Mouse (Mus musculus) c-Kit-positive CD71-positive TER-119-negative erythroid progenitor cells, embryonic 14.5 days (primary cell): ENCODE data around the gene Lrp4.
A peak's percentile ranks its signal among the peaks of the same experiment; 100 is the strongest.

Experiments used
- DNase-seq: peaks from one replicate; pipeline ENCODE4 v3.0.0-alpha.2; 2013; ENCODE audit warnings: low read depth

The Lrp4 gene

GRCm38 (mm10) chr2:91457259-91457655, at the start of gene Lrp4:
TSS of gene Lrp4 (plus strand) at chr2:91457511.
- DNase-seq = no peak

DNA sequence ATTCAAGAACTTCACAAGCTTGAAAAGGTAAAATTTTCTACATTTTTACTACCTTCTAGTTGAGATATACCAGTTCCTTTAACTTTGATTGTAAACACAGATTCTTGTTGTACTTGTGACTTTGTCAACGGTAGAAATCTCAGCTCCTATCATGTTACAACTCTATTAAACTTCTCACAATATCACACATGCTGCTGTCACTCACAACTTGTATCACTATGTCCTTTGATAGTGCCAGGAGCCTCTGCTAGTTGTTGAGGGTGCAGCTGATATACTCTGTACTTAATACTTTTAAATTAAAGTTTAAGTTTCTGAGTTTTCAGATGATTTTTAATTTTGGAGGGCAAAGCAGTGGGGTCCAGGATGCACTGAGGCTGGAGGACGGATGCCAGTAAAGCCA, 49.3 kb upstream of the Lrp4 start:
- DNase-seq = no peak

- no peak for DNase-seq
These were observed 45.8 kb upstream of the Lrp4 start for GRCm38 (mm10) chr2:91411473-91411872.

DNA sequence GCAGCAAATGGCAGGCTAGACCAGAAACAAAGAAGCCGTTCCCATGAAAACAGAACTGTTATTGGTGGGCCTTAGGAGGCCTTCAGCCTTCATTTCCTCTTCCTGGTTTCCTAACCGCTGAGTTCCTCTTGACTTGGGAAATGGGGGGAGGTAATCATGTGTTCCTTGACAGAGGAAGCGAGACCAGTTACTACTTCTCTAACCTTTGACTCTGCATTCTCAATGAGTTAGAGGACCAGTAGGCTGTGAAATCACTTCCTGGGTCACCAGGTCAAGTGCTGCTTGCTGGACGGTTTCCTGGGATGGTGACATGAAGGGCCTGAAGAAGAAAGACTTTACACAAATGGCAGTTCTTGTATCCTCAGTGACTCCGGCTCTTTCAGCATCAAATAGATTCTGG, 45.0 kb upstream of the Lrp4 start:
- DNase-seq = no peak

GRCm38 (mm10) chr2:91413811-91414210, 43.5 kb upstream of the Lrp4 start:
- no peak for DNase-seq

- DNase-seq = no peak
These were observed 35.7 kb upstream of the Lrp4 start for GRCm38 (mm10) chr2:91421641-91422040.

DNA sequence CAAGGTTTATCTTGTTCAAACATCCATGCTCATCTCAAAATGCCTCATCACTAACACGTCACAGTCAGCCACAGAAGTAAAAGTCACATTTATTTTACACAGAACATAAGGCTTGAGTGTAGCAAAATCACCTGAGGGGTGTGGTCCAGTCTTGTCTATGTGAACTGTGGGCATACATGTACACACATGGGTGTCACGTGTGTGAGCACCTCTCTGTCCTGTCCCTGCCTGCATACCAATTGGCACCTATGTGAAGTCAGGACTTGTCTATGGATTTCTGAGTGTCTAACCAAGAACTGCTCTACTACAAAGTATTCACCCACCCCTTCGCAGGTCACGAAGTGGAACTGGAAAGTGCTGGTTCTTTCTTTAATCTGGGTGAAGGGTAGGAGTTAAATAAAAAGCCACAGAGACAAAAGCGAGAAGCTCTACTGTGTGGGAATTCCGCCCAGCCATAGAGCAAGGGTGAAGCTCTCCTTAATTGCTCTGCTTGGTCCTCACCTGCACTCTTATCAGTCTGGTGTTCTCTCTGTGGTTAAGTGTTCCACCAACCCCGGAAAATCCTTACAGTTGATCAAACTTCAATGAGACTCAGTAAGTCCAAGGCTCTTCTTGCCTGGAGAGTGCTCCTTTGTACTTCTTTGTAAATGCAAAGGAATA, 33.1 kb upstream of the Lrp4 start:
- no peak for DNase-seq

DNA sequence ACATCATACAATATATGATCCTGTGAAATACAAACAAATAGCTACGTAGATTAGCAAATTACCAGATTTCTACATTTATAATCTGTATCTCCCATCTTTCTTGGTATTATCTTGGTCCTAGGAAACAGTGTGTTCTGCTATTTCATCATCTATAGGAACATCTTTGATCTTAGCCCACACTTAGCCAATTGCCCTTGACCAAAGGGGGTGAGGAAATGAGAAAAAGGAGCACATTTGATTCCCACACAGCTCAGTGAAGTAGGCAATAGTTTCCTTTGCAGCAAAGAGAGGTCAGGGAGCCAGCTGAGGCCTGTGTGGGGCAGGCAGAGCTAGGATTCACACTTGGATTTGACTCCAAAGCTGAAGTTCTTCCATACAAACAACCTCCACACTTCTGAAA, 31.0 kb upstream of the Lrp4 start:
- DNase-seq = no peak

DNA sequence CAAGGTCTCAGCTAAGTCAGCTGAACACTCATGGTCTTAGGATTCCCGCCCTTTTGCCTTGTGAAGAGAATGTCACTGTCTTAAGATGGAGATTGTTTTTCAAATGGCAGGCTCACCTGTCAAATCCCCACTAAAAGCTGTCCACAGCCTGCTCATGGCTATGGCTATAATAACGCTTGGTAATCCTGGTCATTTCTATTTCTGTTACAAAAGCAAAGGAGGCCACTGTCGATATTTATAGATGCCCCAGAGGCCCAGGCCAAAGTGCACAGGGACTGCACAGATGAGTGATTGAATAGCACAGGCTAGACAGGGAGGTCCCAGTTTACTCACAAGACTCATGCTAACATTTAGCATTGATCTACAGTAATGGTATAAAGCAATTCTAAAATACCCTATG, 28.2 kb upstream of the Lrp4 start:
- no peak for DNase-seq

GRCm38 (mm10) chr2:91429915-91430599, 27.3 kb upstream of the Lrp4 start:
- no peak for DNase-seq

- no peak for DNase-seq
These were observed 26.8 kb upstream of the Lrp4 start for GRCm38 (mm10) chr2:91430600-91430919.

DNA sequence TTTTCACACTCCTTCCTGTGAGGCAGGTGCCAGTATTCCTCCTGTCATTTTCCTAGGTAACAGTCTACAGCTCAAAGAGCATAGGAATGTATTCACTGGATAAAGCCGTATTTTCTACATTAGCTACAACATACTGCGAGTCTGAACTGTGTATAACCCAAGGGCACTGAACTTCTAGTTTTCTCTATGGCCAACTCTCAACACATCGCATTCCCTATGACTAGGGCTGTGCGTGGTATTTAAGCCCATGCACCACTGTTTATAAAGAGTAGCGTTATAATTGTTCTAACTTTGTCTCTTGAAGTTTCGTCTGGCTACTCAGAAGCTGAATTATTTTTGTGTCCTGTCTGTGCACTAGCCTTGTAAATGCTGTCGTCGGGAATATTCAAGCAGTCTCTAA, 20.6 kb upstream of the Lrp4 start:
- no peak for DNase-seq

DNA sequence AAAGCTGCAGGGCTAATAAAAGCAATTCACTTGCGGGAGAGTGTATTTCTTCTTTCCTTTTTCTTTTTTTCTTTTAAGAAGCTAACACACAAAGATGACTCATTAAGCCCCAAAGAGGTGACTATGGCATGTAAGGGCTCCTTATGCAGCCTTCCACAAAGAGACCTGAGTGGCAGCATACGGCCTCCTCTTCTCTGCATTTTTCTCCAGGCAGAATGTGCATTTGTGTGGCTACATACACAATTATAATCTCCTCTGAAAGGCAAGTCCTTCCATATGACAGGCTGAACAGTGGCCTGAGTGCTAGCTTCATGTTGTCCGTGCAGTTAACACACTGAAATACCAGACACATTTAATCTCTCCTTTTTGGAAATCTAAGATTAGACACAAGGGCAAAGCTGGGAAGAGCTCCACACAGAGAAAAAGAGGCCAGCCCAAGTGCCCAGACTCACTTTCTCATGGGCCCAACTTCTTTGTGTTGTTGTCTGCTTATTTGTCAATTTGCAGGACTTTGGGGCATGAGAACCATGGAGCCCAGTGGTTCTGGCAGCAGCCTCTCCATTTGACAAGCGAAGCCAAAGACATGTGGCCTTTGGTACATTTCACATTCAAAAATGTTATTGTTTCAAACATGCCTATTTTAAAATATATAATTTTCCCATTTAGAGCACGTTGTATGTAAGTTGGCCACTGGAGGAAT, 20.0 kb upstream of the Lrp4 start:
- DNase-seq = no peak

DNA sequence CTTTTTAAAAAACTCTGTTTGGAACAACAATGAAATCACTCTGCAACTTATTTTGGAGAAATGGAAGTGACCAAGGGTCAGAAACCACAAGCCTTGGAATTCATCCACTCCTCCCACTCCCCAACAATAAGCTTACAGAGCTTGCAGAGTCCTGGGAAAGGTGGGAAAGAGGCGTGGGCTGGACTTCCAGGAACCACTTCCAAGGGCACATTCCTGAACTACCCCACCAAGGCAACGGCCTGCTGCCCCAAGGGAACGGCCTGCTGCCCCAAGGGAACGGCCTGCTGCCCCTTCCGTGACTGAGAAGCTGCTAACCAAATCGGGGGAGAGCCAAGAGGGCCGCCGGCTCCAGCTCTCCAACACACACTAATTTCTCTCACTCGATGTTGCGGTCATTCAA, 18.0 kb upstream of the Lrp4 start:
- DNase-seq = no peak

DNA sequence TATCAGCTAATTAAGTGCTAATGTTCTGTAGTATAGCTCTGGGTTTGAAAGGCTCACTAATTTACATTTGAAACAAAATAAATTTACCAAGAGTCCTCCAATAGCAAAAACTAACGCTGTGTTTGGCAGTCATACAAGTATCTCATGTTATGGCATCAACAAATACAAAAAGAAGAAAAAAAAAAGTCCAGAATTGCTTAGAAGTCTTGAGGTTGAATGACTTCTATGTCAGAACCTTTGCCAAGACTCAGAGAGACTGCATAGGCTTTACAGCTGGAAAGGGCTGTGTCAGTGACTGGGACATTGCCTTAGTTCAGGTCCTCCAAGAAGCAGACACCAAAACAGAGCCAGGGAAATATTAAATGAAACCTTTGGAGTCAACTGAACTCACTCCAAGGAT, 17.4 kb upstream of the Lrp4 start:
- no peak for DNase-seq

- DNase-seq = no peak
These were observed 16.6 kb upstream of the Lrp4 start for GRCm38 (mm10) chr2:91440686-91441085.

DNA sequence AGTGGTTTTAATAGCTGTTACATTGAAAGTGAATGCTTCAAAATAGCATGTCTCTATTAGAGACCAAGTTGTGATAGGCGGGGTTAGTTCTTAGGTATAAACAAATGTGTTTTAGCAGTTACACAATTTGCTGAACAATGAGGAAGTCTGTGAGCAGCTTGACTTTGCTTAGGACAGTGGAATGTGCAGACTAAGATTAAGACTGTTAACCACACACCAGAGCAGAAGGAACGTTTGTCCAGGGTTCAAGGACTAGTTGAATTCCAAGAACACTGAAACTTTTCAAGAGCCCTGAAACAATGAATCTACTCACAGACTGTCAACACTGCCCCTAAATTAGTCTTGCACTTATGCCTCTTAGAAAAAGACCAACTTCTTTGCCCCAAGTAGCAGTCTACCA, 15.6 kb upstream of the Lrp4 start:
- no peak for DNase-seq

DNA sequence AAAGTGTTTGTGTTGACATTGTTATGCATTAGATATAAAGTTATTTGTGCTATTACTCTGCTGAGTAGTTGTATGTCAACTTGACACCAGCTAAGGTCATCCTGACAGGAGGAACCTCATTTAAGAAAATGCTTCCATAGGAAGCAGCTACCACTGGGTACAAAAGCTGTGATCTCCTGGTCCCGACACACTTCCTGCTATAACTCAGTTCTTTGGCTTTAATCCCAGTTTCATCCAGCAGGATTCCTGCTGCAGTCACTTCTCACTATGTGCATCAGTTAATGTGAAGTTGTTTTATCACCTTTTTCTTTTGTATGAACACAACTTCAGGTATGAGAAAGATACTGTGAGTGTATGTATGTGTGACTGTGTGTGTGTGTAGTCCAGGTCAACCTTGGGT, 15.1 kb upstream of the Lrp4 start:
- DNase-seq = no peak

- peak; percentile 86 for DNase-seq
These were observed 12.9 kb upstream of the Lrp4 start, which contains the start of gene 1110051M20Rik for GRCm38 (mm10) chr2:91444286-91444892. TSS of gene 1110051M20Rik (minus strand) at chr2:91444704.

DNA sequence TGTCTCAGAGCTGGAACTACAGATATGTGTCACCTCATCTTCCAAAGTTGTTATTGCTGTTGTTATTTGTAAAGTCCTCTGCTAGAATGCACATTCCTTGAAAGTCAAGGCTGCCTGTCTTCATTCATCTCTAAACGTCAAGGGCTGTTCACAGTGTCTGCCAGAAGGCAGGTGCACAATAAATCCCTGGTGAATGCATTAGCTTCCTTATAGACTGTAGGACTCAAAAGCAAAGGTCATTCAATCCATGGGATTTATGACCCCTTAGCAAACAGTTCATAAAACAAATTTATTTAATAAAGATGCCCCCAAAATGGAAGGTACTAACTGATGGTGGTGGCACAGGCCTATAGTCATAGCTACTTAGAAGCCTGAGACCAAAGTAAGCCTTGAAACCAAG, 7.6 kb upstream of the Lrp4 start:
- no peak for DNase-seq

- DNase-seq = no peak
These were observed 7.0 kb upstream of the Lrp4 start for GRCm38 (mm10) chr2:91450316-91450715.

- no peak for DNase-seq
These were observed 4.7 kb upstream of the Lrp4 start for GRCm38 (mm10) chr2:91452658-91453057.
